Mouse (Mus musculus) CH12.LX (cell line): Measurements from ENCODE around the gene Gm49405. TPM values are rescaled to one million over a fixed set of nuclear protein-coding genes. Genes with fewer than 3 reads are reported as not detected.

ENCODE experiments used
- DNase-seq: peaks from one replicate; pipeline ENCODE4 v3.0.0-alpha.2; 2013; ENCODE audit errors: extremely low read depth
- H3K27ac ChIP-seq: 2 replicates; pipeline ENCODE4 v1.5.1; 2012; ENCODE audit warnings: low read depth, mild to moderate bottlenecking, control low read depth, moderate library complexity; ENCODE audit not compliant: insufficient read depth
- H3K27me3 ChIP-seq: replicated peaks from 2 replicates; pipeline ENCODE3; 2012; ENCODE audit warnings: inconsistent platforms
- H3K36me3 ChIP-seq, 2 experiments: replicated peaks in 1 of 2; 2 replicates each; pipeline versions ENCODE3 to v1.6.1; 2012; ENCODE audit warnings: inconsistent platforms in 1 of 2, low read length in 1 of 2, mild to moderate bottlenecking in 1 of 2, mixed read lengths in 1 of 2, moderate library complexity in 1 of 2; ENCODE audit not compliant: control insufficient read depth in 1 of 2, insufficient read depth in 1 of 2
- H3K4me1 ChIP-seq, 2 experiments: 2 replicates each; pipeline ENCODE4 v1.6.1; 2012; ENCODE audit warnings: inconsistent platforms in 1 of 2, moderate library complexity in 1 of 2; ENCODE audit not compliant: insufficient read depth in 2 of 2, control insufficient read depth in 1 of 2
- H3K4me2 ChIP-seq: 2 replicates; pipeline ENCODE4 v1.6.1; 2012; ENCODE audit warnings: low read depth, mild to moderate bottlenecking, control low read depth; ENCODE audit not compliant: poor library complexity, insufficient read depth, severe bottlenecking
- H3K4me3 ChIP-seq, 3 experiments: fragments of 150-350 bp in 1 of 3; sonication (generic) in 1 of 3; replicated peaks in 1 of 3; 2 replicates each; pipeline versions ENCODE3 to v1.5.1; 2011 to 2012; ENCODE audit warnings: low read depth in 2 of 3, low read length in 2 of 3, mild to moderate bottlenecking in 2 of 3, moderate library complexity in 2 of 3, control low read depth in 1 of 3, improper control_type of control experiment in 1 of 3, inconsistent platforms in 1 of 3, mixed read lengths in 1 of 3; ENCODE audit not compliant: poor library complexity in 1 of 3
- H3K79me2 ChIP-seq: replicated peaks from 2 replicates; pipeline ENCODE4 v1.6.1; 2012; ENCODE audit warnings: mild to moderate bottlenecking, moderate library complexity; ENCODE audit not compliant: control insufficient read depth, poor library complexity, insufficient read depth, severe bottlenecking; ENCODE audit errors: extremely low read depth
- H3K9ac ChIP-seq: 2 replicates; pipeline ENCODE4 v1.6.1; 2012; ENCODE audit warnings: low read depth, mild to moderate bottlenecking, control low read depth, moderate library complexity; ENCODE audit not compliant: insufficient read depth
- H3K9me3 ChIP-seq: replicated peaks from 2 replicates; pipeline ENCODE3; 2012; ENCODE audit warnings: low read length, inconsistent platforms, mixed read lengths
- CTCF ChIP-seq, 2 experiments: IDR thresholded peaks in 1 of 2; conservative IDR thresholded peaks in 1 of 2; 2 replicates each; pipeline ENCODE4 v1.5.1; 2011 to 2012; ENCODE audit warnings: low read depth in 2 of 2, low read length in 2 of 2, improper control_type of control experiment in 1 of 2, inconsistent platforms in 1 of 2, mild to moderate bottlenecking in 1 of 2, moderate library complexity in 1 of 2
- E2F4 ChIP-seq: IDR thresholded peaks from 2 replicates; pipeline ENCODE4 v1.6.1; 2011; ENCODE audit warnings: low read depth, low read length, improper control_type of control experiment; ENCODE audit not compliant: insufficient replicate concordance
- ETS1 ChIP-seq: conservative IDR thresholded peaks from 2 replicates; pipeline ENCODE4 v1.6.1; 2012; ENCODE audit warnings: low read depth, mild to moderate bottlenecking, inconsistent platforms, low read length, improper control_type of control experiment, moderate library complexity
- HCFC1 ChIP-seq: IDR thresholded peaks from 2 replicates; pipeline ENCODE4 v1.6.1; 2012; ENCODE audit warnings: low read depth, mild to moderate bottlenecking, inconsistent platforms, low read length, improper control_type of control experiment
- IRF4 ChIP-seq: IDR thresholded peaks from 2 replicates; pipeline ENCODE4 v1.6.1; 2014; ENCODE audit warnings: low read depth, mild to moderate bottlenecking, inconsistent platforms, low read length, improper control_type of control experiment
- MAX ChIP-seq: IDR thresholded peaks from 2 replicates; pipeline ENCODE4 v1.6.1; 2011; ENCODE audit warnings: low read length, improper control_type of control experiment
- MAZ ChIP-seq: IDR thresholded peaks from 2 replicates; pipeline ENCODE4 v1.6.1; 2012; ENCODE audit warnings: low read depth, mild to moderate bottlenecking, inconsistent platforms, low read length, improper control_type of control experiment, moderate library complexity
- MXI1 ChIP-seq: IDR thresholded peaks from 2 replicates; pipeline ENCODE4 v1.6.1; 2011; ENCODE audit warnings: mild to moderate bottlenecking, low read depth, low read length, improper control_type of control experiment
- NRF1 ChIP-seq: IDR thresholded peaks from 2 replicates; pipeline ENCODE4 v1.6.1; 2014; ENCODE audit warnings: low read depth, mild to moderate bottlenecking, inconsistent platforms, low read length, improper control_type of control experiment, moderate library complexity
- PAX5 ChIP-seq: IDR thresholded peaks from 2 replicates; pipeline ENCODE4 v1.6.1; 2012; ENCODE audit warnings: low read length, inconsistent platforms, mixed read lengths
- POLR2AphosphoS2 ChIP-seq: IDR thresholded peaks from 2 replicates; pipeline ENCODE4 v1.6.1; 2011; ENCODE audit warnings: low read depth, low read length, improper control_type of control experiment
- RAD21 ChIP-seq: IDR thresholded peaks from 2 replicates; pipeline ENCODE4 v1.6.1; 2011; ENCODE audit warnings: low read depth, mild to moderate bottlenecking, low read length, improper control_type of control experiment, moderate library complexity
- RCOR1 ChIP-seq: conservative IDR thresholded peaks from 2 replicates; pipeline ENCODE4 v1.6.1; 2012; ENCODE audit warnings: low read depth, mild to moderate bottlenecking, inconsistent platforms, low read length, improper control_type of control experiment
- SIN3A ChIP-seq: IDR thresholded peaks from 2 replicates; pipeline ENCODE4 v1.6.1; 2012; ENCODE audit warnings: low read length, improper control_type of control experiment, inconsistent platforms
- SMC3 ChIP-seq: IDR thresholded peaks from 2 replicates; pipeline ENCODE4 v1.6.1; 2011; ENCODE audit warnings: low read depth, low read length, improper control_type of control experiment
- TBP ChIP-seq: conservative IDR thresholded peaks from 2 replicates; pipeline ENCODE4 v1.6.1; 2011; ENCODE audit warnings: low read depth, low read length, improper control_type of control experiment
- USF2 ChIP-seq: conservative IDR thresholded peaks from 2 replicates; pipeline ENCODE4 v1.6.1; 2011; ENCODE audit warnings: low read depth, low read length, improper control_type of control experiment
- ZKSCAN1 ChIP-seq: IDR thresholded peaks from 2 replicates; pipeline ENCODE4 v1.6.1; 2012; ENCODE audit warnings: low read depth, inconsistent platforms, low read length, improper control_type of control experiment, borderline replicate concordance
- dilution Hi-C: fragments of 300-500 bp; cut with MboI; formaldehyde crosslinking; loops from 2 replicates; pipeline ENCODE4 v1.14.3; 2020; ENCODE audit warnings: low sequenced_read_pairs; ENCODE audit not compliant: extremely low pct_unique_long_range_greater_than_20kb, extremely low pct_ligation_motif_present
- in situ Hi-C: fragments of 300-500 bp; cut with MboI; formaldehyde crosslinking; loops from 3 replicates; pipeline ENCODE4 v1.14.3; 2019; ENCODE audit warnings: low sequenced_read_pairs, low pct_ligation_motif_present, low pct_unique_long_range_greater_than_20kb, mixed read lengths
- polyA plus RNA-seq: library from polyadenylated mRNA; unstranded; fragments of >175 nt; gene quantifications from 2 replicates; pipeline ENCODE4 v1.2.1, GENCODE M21; 2012; ENCODE audit warnings: low read depth; ENCODE audit not compliant: insufficient read length
- total RNA-seq, 2 experiments: library from RNA; depleted of rRNA; stranded (reverse); fragments of 300-350 nt in 1 of 2; fragments of >200 nt in 1 of 2; gene quantifications; 2 replicates each; pipeline ENCODE4 v1.2.3; 2012 to 2014

Gene Gm49405
- total and polyA plus RNA-seq, 3 experiments, result 0.99 to 2.7 (median 2.0) TPM

GRCm38 (mm10) chr19:3962469-3962868 lies 38.0 kb upstream of the Gm49405 start:
- TF ChIP-seq MAZ, result no peak
- no peak for TF ChIP-seq RAD21
- TF ChIP-seq CTCF (conservative IDR thresholded peaks at IDR 0.05 in 1 of 2, IDR thresholded peaks at IDR 0.05 in 1 of 2; ENCODE audit: low read depth in 2 of 2, low read length in 2 of 2), result peak in 1 of 2 experiments; percentile 56; a peak in 3 of 4 replicates
- no peak for TF ChIP-seq SIN3A
- TF ChIP-seq PAX5, result no peak

GRCm38 (mm10) chr19:3964030-3964429 lies 36.4 kb upstream of the Gm49405 start:
- Histone ChIP-seq H3K4me3 (no peak overlapping the region), H3K36me3 (no peaks in the 10 kb centered on the region), H3K9ac (no peak overlapping the region), H3K27me3 (peaks cover 2% of the 10 kb centered on the region), H3K4me1 (peaks cover 0 to 17% of the 10 kb centered on the region in 2 experiments; a peak in 3 of 4 replicates), H3K79me2 (no peaks in the 10 kb centered on the region), H3K4me2 (no peak overlapping the region), H3K9me3 (no peaks in the 10 kb centered on the region), H3K27ac (no peak overlapping the region)
- in situ Hi-C loops, result no loop called here
- peak; percentile 32 for DNase-seq
- dilution Hi-C loops, result no loop called here
- TF ChIP-seq POLR2AphosphoS2 (no peak), MXI1 (no peak), RCOR1 (no peak), IRF4 (no peak), NRF1 (no peak), CTCF (conservative IDR thresholded peaks at IDR 0.05 in 1 of 2, IDR thresholded peaks at IDR 0.05 in 1 of 2; ENCODE audit: low read depth in 2 of 2, low read length in 2 of 2) (peak in 1 of 2 experiments; percentile 55; a peak in 2 of 4 replicates), TBP (no peak), E2F4 (no peak), RAD21 (peak; percentile 62), PAX5 (no peak), SMC3 (peak; percentile 40), MAX (no peak), USF2 (no peak), ETS1 (no peak), MAZ (no peak), SIN3A (no peak), ZKSCAN1 (no peak), HCFC1 (no peak)

More at GRCm38 (mm10) chr19:3962469-3962868, 38.0 kb upstream of the Gm49405 start:
- Histone ChIP-seq H3K79me2 (no peaks in the 10 kb centered on the region), H3K36me3 (no peaks in the 10 kb centered on the region), H3K4me2 (no peak overlapping the region), H3K9me3 (no peaks in the 10 kb centered on the region), H3K27ac (no peak overlapping the region), H3K4me1 (peaks cover 0 to 17% of the 10 kb centered on the region in 2 experiments; a peak in 3 of 4 replicates), H3K27me3 (no peaks in the 10 kb centered on the region), H3K4me3 (no peak overlapping the region), H3K9ac (no peak overlapping the region)
- peak; percentile 60 for DNase-seq
- dilution Hi-C loops (no loop called here), in situ Hi-C loops (no loop called here)
